Mouse (Mus musculus): ENCODE data around the gene Abca7. TPM values are rescaled to one million over a fixed set of nuclear protein-coding genes. Genes with fewer than 3 reads are reported as not detected.

Gene Abca7
- polyA plus RNA-seq, 1 experiment from 2014 or later = 5.6 TPM

DNA sequence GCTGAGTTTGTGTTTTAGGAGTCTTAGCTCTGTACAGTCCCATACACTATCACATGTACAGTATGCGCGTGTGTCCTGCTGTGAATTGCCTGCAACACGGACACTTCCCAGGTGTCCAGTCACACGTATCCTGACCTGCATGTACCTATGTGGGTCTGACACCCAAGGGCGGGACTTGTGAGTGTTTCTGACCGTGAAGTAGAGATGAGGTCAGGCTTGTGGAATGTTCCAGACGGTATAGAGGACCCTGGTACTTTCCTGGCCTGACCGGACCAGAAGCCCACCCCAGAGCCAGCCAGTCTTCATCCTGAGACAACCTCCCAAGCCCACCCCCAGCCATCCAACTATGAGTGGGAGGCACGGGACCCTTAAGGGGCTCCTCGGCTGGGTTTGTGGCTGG is 19.3 kb downstream of the Abca7 start:
- H3K9me3 ChIP-seq (ENCODE audit: control insufficient read depth, low read length) = no peaks in the 10 kb centered on the region; the same call in 1 of the 2 replicates
- 49% methylated on average over 10 of the region's 10 CpGs for WGBS
- no peak for ATAC-seq (ENCODE audit: low read depth)
- 0 out of 2 replicates have a peak overlapping the region, but pooled peaks have one; percentile 12 for H3K4me2 ChIP-seq (ENCODE audit: low read depth, low read length)
- 0 out of 2 replicates have a peak overlapping the region, but pooled peaks have one; percentile 4 for H3K4me3 ChIP-seq (ENCODE audit: low read length)
- H3K4me1 ChIP-seq (replicated peaks; ENCODE audit: control insufficient read depth, insufficient read depth, low read length) = peaks cover 41% of the 10 kb centered on the region
- H3K36me3 ChIP-seq (ENCODE audit: control insufficient read depth, insufficient read depth, low read length) = peaks cover 3% of the 10 kb centered on the region; the same call in 1 of the 2 replicates
- peak overlapping the region; percentile 57 for H3K9ac ChIP-seq (ENCODE audit: low read length)
- H3K27me3 ChIP-seq (ENCODE audit: control insufficient read depth, insufficient read depth, low read depth, low read length) = peaks cover 23% of the 10 kb centered on the region
- peak overlapping the region; percentile 41; the same call in 1 of the 2 replicates for H3K27ac ChIP-seq (ENCODE audit: low read length)

DNA sequence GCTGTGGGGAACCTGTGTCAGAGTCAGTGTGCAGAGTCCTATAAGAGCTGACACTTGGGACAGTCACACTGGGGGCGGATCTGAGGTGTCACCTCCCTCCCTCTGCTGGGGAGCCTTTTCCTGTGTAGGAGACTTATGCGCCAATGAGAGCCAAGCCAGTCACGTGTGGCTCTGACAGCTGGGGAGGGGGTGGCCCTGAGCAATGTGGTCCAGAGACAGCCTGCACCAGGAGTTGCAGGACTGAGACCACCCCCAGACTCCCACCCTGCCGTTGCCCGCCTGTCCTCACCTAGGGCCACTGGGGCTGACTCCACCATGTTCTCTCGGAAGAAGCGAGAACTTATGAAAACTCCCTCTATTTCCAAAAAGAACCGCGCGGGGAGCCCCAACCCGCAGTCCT is 20.2 kb downstream of the Abca7 start, which contains the start of gene Arhgap45:
TSS of gene Arhgap45 (plus strand) at position 143 of the 400 bp plus-strand sequence.
- no peaks in the 10 kb centered on the region for H3K36me3 ChIP-seq (ENCODE audit: control insufficient read depth, insufficient read depth, low read length)
- 0 out of 2 replicates have a peak within 1 kb of the TSS, but pooled peaks have one; percentile 12 for H3K4me2 ChIP-seq (ENCODE audit: low read depth, low read length)
- no peaks in the 10 kb centered on the region for H3K9me3 ChIP-seq (ENCODE audit: control insufficient read depth, low read length)
- H3K4me3 ChIP-seq (ENCODE audit: low read length) = peak within 1 kb of the TSS; percentile 15
- 67% methylated on average over 11 of the region's 11 CpGs for WGBS
- no peak for ATAC-seq (ENCODE audit: low read depth)
- peak within 1 kb of the TSS; percentile 41; the same call in 1 of the 2 replicates for H3K27ac ChIP-seq (ENCODE audit: low read length)
- H3K4me1 ChIP-seq (replicated peaks; ENCODE audit: control insufficient read depth, insufficient read depth, low read length) = peaks cover 46% of the 10 kb centered on the region
- peaks cover 23% of the 10 kb centered on the region for H3K27me3 ChIP-seq (ENCODE audit: control insufficient read depth, insufficient read depth, low read depth, low read length)
- H3K9ac ChIP-seq (ENCODE audit: low read length) = peak within 1 kb of the TSS; percentile 57

DNA sequence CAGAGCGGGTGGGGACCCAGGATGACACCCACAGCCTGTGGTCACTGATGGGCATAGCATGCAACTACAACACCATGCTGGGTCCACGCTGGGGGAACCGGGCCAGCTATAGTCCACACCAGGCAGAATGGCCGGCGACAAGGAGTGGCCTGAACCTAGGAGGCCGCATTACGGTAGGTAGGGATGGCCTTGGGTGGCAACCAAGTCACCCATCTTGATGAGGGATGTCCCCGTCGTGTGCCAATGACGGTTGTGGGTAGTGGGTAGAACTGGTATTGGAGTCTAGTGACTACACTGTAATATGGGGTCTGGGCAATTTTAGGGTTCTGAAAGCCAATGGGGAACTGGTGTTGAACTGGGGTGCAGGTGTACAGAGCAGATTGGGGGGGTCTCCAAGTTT is 20.6 kb downstream of the Abca7 start:
- H3K27ac ChIP-seq (ENCODE audit: low read length) = no peak overlapping the region
- H3K27me3 ChIP-seq (ENCODE audit: control insufficient read depth, insufficient read depth, low read depth, low read length) = peaks cover 23% of the 10 kb centered on the region
- no peak for ATAC-seq (ENCODE audit: low read depth)
- no peaks in the 10 kb centered on the region for H3K36me3 ChIP-seq (ENCODE audit: control insufficient read depth, insufficient read depth, low read length)
- H3K9ac ChIP-seq (ENCODE audit: low read length) = no peak overlapping the region
- peaks cover 46% of the 10 kb centered on the region for H3K4me1 ChIP-seq (replicated peaks; ENCODE audit: control insufficient read depth, insufficient read depth, low read length)
- peak overlapping the region; percentile 15 for H3K4me3 ChIP-seq (ENCODE audit: low read length)
- 83% methylated on average over 10 of the region's 10 CpGs for WGBS
- no peaks in the 10 kb centered on the region for H3K9me3 ChIP-seq (ENCODE audit: control insufficient read depth, low read length)
- H3K4me2 ChIP-seq (ENCODE audit: low read depth, low read length) = no peak overlapping the region

DNA sequence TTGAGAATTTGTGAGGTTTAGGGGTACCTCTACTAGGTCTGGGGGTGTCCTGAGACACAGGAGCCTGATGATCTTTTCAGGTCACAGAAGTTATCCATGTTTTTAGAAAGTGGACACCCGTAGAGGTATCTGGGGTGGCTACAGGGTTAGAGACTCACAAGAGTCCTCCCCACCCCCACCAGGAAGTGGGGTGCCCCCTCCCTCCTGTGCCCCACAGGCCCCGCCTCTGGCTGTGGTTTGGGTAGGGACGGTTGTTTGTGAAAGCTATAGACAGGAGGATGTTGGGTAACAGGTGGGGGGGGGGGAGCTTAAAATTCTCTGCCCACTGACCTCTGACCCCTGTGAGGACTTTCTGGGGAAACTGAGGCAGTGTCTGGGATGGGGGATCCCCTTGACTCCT is 21.1 kb downstream of the Abca7 start:
- H3K27me3 ChIP-seq (ENCODE audit: control insufficient read depth, insufficient read depth, low read depth, low read length) = peaks cover 23% of the 10 kb centered on the region
- no peak for ATAC-seq (ENCODE audit: low read depth)
- no peak overlapping the region for H3K9ac ChIP-seq (ENCODE audit: low read length)
- H3K4me2 ChIP-seq (ENCODE audit: low read depth, low read length) = no peak overlapping the region
- H3K4me1 ChIP-seq (replicated peaks; ENCODE audit: control insufficient read depth, insufficient read depth, low read length) = peaks cover 46% of the 10 kb centered on the region
- H3K36me3 ChIP-seq (ENCODE audit: control insufficient read depth, insufficient read depth, low read length) = no peaks in the 10 kb centered on the region
- H3K27ac ChIP-seq (ENCODE audit: low read length) = no peak overlapping the region
- no peaks in the 10 kb centered on the region for H3K9me3 ChIP-seq (ENCODE audit: control insufficient read depth, low read length)
- WGBS = 64% methylated on average over 3 of the region's 3 CpGs
- 0 out of 2 replicates have a peak overlapping the region, but pooled peaks have one; percentile 15 for H3K4me3 ChIP-seq (ENCODE audit: low read length)

DNA sequence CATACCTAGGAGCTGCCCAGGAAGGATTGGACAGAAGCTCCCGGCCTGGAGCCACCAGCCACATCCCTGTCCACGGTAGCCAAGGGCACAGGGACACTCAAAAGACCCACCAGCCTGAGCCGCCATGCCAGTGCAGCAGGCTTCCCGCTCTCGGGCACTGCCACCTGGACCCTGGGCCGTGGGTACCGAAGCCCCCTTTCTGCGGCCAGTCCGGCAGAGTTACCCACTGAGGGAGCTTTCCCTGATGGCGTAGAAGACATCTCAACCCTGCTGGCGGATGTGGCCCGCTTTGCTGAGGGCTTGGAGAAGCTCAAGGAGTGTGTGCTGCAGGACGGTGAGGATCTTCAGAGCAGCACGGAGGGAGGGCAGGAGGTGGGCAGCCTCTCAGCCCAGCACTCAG is 21.5 kb downstream of the Abca7 start:
- Histone ChIP-seq H3K4me2 (ENCODE audit: low read depth, low read length) (no peak overlapping the region), H3K4me1 (replicated peaks; ENCODE audit: control insufficient read depth, insufficient read depth, low read length) (peaks cover 46% of the 10 kb centered on the region), H3K4me3 (ENCODE audit: low read length) (no peak overlapping the region), H3K27me3 (ENCODE audit: control insufficient read depth, insufficient read depth, low read depth, low read length) (peaks cover 23% of the 10 kb centered on the region), H3K36me3 (ENCODE audit: control insufficient read depth, insufficient read depth, low read length) (no peaks in the 10 kb centered on the region), H3K27ac (ENCODE audit: low read length) (no peak overlapping the region), H3K9me3 (ENCODE audit: control insufficient read depth, low read length) (no peaks in the 10 kb centered on the region), H3K9ac (ENCODE audit: low read length) (no peak overlapping the region)
- no peak for ATAC-seq (ENCODE audit: low read depth)
- WGBS = 81% methylated on average over 14 of the region's 14 CpGs

DNA sequence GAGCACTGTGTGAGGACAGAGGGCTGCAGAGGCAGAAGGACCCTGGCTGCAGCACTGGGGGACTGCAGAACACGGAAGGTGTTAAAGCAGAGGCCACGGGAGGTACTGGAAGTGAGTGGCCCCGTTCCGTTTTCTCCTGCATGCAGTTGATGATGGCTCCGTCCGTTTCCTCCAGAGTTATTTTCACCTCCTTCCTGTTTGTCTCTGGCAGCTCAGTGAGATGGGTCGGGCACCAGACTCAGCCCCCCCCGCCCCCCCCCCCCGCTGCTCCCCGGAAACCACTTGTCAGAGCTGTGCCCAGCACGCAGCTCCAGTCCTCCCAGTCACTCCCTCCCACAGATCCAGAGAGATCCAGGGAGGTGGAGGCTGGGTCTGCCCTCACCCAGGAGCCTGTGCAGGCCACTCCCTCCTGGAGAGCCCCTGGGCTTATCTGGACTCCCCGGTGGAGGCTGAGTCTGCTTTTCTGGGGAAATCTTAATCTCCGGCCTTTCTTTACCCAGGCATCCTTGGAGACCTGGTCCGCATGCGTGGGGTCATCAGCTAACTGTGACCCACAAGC is 22.5 kb downstream of the Abca7 start:
- Histone ChIP-seq H3K36me3 (ENCODE audit: control insufficient read depth, insufficient read depth, low read length) (no peaks in the 10 kb centered on the region), H3K4me2 (ENCODE audit: low read depth, low read length) (peak overlapping the region; percentile 53), H3K27me3 (ENCODE audit: control insufficient read depth, insufficient read depth, low read depth, low read length) (peaks cover 14% of the 10 kb centered on the region), H3K9ac (ENCODE audit: low read length) (peak overlapping the region; percentile 43), H3K4me1 (replicated peaks; ENCODE audit: control insufficient read depth, insufficient read depth, low read length) (peaks cover 44% of the 10 kb centered on the region), H3K9me3 (ENCODE audit: control insufficient read depth, low read length) (no peaks in the 10 kb centered on the region), H3K4me3 (ENCODE audit: low read length) (peak overlapping the region; percentile 20), H3K27ac (ENCODE audit: low read length) (peak overlapping the region; percentile 91)
- peak; percentile 76 for ATAC-seq (ENCODE audit: low read depth)
- WGBS = 4% methylated on average over 11 of the region's 15 CpGs

DNA sequence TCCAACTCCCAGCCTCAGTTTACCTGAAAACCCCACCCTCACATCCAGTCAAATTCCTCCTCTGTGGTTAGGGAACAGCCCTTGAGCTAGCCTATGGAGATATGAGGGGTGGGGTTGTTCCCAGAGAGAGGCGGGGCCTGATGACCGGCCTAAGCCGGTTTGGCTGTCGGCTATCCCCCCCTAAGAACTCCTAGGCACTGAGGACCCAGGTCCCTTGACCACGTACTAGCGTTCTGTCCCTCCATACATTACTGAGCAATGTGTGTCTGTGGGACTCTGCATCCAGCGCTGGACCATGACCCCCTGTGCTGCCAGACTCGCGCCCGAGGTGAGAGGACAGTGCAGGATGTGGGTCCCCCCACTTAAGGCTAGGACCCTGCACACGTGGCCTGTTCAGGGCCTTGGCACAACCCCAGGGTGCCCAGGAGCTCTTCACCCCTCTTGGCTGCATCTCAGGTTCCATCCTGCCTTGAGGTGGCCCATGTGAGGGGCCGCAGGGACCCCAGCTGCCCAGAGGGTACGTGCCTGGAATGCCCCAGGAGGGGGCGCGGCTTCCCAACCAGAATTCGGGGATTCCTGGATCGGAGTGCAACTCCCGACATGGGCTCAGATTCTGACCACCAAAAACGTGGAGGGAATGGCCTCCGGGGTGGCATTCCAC is 23.3 kb downstream of the Abca7 start:
- H3K9ac ChIP-seq (ENCODE audit: low read length) = peak overlapping the region; percentile 61
- peak overlapping the region; percentile 53 for H3K4me2 ChIP-seq (ENCODE audit: low read depth, low read length)
- ATAC-seq (ENCODE audit: low read depth) = peak; percentile 77
- peak overlapping the region; percentile 91 for H3K27ac ChIP-seq (ENCODE audit: low read length)
- peak overlapping the region; percentile 37 for H3K4me3 ChIP-seq (ENCODE audit: low read length)
- no peaks in the 10 kb centered on the region for H3K9me3 ChIP-seq (ENCODE audit: control insufficient read depth, low read length)
- H3K27me3 ChIP-seq (ENCODE audit: control insufficient read depth, insufficient read depth, low read depth, low read length) = peaks cover 7% of the 10 kb centered on the region; the same call in 1 of the 2 replicates
- peaks cover 37% of the 10 kb centered on the region for H3K4me1 ChIP-seq (replicated peaks; ENCODE audit: control insufficient read depth, insufficient read depth, low read length)
- 12% methylated on average over 20 of the region's 20 CpGs for WGBS
- no peaks in the 10 kb centered on the region for H3K36me3 ChIP-seq (ENCODE audit: control insufficient read depth, insufficient read depth, low read length)

DNA sequence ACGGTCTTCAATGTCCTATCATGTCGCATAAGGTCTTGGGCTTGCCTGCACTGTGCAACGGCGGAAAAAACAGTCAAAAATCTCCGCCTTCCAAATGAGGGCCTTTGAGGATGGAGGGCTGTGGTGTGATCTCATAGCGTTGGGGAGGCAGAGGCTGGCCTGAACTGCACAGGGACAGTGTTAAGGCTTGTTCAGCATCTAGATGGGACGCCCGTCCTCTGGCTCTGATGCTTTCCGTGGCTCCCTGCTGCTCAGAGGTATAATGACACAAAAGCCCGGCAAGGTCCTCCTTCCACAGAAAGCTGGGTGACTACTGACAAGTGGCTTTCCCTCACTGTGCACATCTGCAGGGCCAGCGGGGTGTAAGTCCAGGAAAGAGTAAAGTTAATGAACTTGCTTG is 23.9 kb downstream of the Abca7 start:
- WGBS = 29% methylated on average over 11 of the region's 11 CpGs
- no peak for ATAC-seq (ENCODE audit: low read depth)
- Histone ChIP-seq H3K4me2 (ENCODE audit: low read depth, low read length) (peak overlapping the region; percentile 53), H3K36me3 (ENCODE audit: control insufficient read depth, insufficient read depth, low read length) (no peaks in the 10 kb centered on the region), H3K4me1 (replicated peaks; ENCODE audit: control insufficient read depth, insufficient read depth, low read length) (peaks cover 31% of the 10 kb centered on the region), H3K9me3 (ENCODE audit: control insufficient read depth, low read length) (no peaks in the 10 kb centered on the region), H3K4me3 (ENCODE audit: low read length) (peak overlapping the region; percentile 37), H3K27me3 (ENCODE audit: control insufficient read depth, insufficient read depth, low read depth, low read length) (peaks cover 2% of the 10 kb centered on the region; the same call in 1 of the 2 replicates), H3K9ac (ENCODE audit: low read length) (peak overlapping the region; percentile 61), H3K27ac (ENCODE audit: low read length) (peak overlapping the region; percentile 27; the same call in 1 of the 2 replicates)

DNA sequence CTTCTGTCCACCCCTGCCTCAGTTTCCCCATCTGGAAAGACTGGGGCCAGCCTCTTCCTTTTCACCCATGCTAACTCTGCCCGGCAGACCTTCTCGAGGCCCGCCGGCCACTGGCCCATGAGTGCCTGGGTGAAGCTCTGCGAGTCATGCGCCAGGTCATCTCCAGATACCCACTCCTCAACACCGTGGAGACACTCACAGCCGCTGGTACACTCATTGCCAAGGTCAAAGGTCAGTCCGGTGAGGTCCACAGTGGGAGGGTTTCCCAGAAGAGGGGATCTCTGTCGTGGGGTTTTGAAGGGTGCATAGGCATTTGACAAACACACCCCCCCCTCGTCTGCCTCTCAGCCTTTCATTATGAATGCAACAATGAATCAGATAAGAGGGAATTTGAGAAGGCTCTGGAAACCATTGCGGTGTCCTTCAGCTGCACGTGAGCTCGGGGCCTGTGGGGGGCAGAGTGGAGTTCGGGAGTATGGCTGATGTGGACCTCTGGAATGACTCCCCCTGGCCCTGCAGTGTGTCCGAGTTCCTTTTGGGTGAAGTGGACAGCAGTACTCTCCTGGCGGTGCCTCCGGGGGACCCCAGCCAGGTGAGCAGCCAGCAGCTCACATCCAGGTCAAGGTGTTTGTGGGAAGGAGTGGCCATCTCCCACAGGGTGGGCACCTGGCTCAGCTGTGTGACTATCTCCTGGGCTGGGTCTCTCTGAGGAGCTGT is 24.5 kb downstream of the Abca7 start:
- Histone ChIP-seq H3K9ac (ENCODE audit: low read length) (0 out of 2 replicates have a peak overlapping the region, but pooled peaks have one; percentile 23), H3K4me2 (ENCODE audit: low read depth, low read length) (peak overlapping the region; percentile 53), H3K9me3 (ENCODE audit: control insufficient read depth, low read length) (no peaks in the 10 kb centered on the region), H3K27ac (ENCODE audit: low read length) (no peak overlapping the region), H3K27me3 (ENCODE audit: control insufficient read depth, insufficient read depth, low read depth, low read length) (no peaks in the 10 kb centered on the region), H3K4me3 (ENCODE audit: low read length) (peak overlapping the region; percentile 37; the same call in 1 of the 2 replicates), H3K4me1 (replicated peaks; ENCODE audit: control insufficient read depth, insufficient read depth, low read length) (peaks cover 29% of the 10 kb centered on the region), H3K36me3 (ENCODE audit: control insufficient read depth, insufficient read depth, low read length) (no peaks in the 10 kb centered on the region)
- 73% methylated on average over 18 of the region's 18 CpGs for WGBS
- ATAC-seq (ENCODE audit: low read depth) = no peak
